Mouse (Mus musculus) ES-Bruce4 (cell line): ENCODE measurements around the gene Morn1. TPM values are rescaled to one million over a fixed set of nuclear protein-coding genes. Genes with fewer than 3 reads are reported as not detected.

Experiments used
- H3K27ac ChIP-seq: 2 replicates; pipeline ENCODE4 v1.5.1; 2012; ENCODE audit warnings: low read length, inconsistent platforms; ENCODE audit not compliant: insufficient read depth
- H3K27me3 ChIP-seq: 2 replicates; pipeline ENCODE4 v1.6.1; 2012; ENCODE audit warnings: mild to moderate bottlenecking, low read length, inconsistent platforms; ENCODE audit not compliant: control insufficient read depth, poor library complexity, insufficient read depth, severe bottlenecking
- H3K36me3 ChIP-seq: 2 replicates; pipeline ENCODE4 v1.6.1; 2012; ENCODE audit warnings: inconsistent platforms, mild to moderate bottlenecking, low read length, moderate library complexity; ENCODE audit not compliant: control insufficient read depth, poor library complexity, insufficient read depth, severe bottlenecking
- H3K4me1 ChIP-seq: one replicate; pipeline ENCODE4 v1.8.1; 2011; ENCODE audit warnings: low read length; ENCODE audit not compliant: control insufficient read depth, insufficient read depth
- H3K4me3 ChIP-seq: 2 replicates; pipeline ENCODE4 v1.5.1; 2011; ENCODE audit warnings: low read depth, mild to moderate bottlenecking, low read length
- H3K9ac ChIP-seq: 2 replicates; pipeline ENCODE4 v1.6.1; 2012; ENCODE audit warnings: low read depth, mild to moderate bottlenecking, inconsistent platforms; ENCODE audit not compliant: poor library complexity, severe bottlenecking
- H3K9me3 ChIP-seq: replicated peaks from 2 replicates; pipeline ENCODE4 v1.6.1; 2012; ENCODE audit warnings: mild to moderate bottlenecking, low read length, inconsistent platforms; ENCODE audit not compliant: control insufficient read depth, poor library complexity, insufficient read depth, severe bottlenecking
- CTCF ChIP-seq: IDR thresholded peaks from one replicate; pipeline ENCODE4 v1.8.1; 2011; ENCODE audit warnings: low read depth, low read length
- EP300 ChIP-seq: IDR thresholded peaks from 2 replicates; pipeline ENCODE4 v1.6.1; 2011; ENCODE audit warnings: low read depth, low read length; ENCODE audit not compliant: insufficient read depth
- POLR2A ChIP-seq: IDR thresholded peaks from one replicate; pipeline ENCODE4 v1.8.1; 2011; ENCODE audit warnings: low read length; ENCODE audit not compliant: insufficient read depth
- polyA plus RNA-seq: library from polyadenylated mRNA; stranded (reverse); fragments of >200 nt; gene quantifications from 2 replicates; pipeline ENCODE4 v1.2.4, GENCODE M21; 2011; ENCODE audit warnings: low read depth; ENCODE audit not compliant: missing spikeins, insufficient read depth, insufficient read length

The Morn1 gene
- polyA plus RNA-seq, 1 experiment, result 11.6 TPM

DNA sequence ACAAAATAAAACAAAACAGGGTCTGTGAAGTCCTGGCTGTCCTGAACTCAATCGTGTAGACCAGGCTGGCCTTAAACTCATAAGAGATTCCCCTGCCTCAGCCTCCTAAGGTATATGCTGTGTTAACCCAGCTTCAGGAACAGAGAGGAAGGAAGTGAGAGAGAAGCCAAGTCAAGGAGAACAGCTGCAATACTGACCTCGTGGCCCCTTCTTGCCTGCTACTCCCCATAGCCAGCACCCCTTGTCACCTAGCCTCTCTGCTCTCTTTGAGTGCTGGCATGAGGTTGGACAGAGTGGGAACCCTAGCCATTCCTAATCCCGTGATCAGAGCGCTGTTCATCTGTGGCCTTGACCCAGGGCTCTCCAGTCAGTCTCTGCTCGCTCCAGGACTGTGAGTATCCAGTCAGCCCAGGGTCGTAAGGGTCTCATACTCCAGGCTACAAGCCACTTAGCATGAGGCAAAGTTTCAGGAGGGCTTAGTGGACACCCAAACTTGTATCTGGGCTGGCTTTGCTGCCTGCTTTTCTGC lies 35.6 kb downstream of the Morn1 start:
- Histone ChIP-seq H3K36me3 (no peaks in the 10 kb centered on the region), H3K4me1 (peaks cover 8% of the 10 kb centered on the region), H3K9ac (no peak overlapping the region), H3K27ac (no peak overlapping the region), H3K27me3 (no peaks in the 10 kb centered on the region), H3K4me3 (no peak overlapping the region), H3K9me3 (no peaks in the 10 kb centered on the region)
- TF ChIP-seq POLR2A, result no peak
- no peak for TF ChIP-seq CTCF
- TF ChIP-seq EP300, result no peak

DNA sequence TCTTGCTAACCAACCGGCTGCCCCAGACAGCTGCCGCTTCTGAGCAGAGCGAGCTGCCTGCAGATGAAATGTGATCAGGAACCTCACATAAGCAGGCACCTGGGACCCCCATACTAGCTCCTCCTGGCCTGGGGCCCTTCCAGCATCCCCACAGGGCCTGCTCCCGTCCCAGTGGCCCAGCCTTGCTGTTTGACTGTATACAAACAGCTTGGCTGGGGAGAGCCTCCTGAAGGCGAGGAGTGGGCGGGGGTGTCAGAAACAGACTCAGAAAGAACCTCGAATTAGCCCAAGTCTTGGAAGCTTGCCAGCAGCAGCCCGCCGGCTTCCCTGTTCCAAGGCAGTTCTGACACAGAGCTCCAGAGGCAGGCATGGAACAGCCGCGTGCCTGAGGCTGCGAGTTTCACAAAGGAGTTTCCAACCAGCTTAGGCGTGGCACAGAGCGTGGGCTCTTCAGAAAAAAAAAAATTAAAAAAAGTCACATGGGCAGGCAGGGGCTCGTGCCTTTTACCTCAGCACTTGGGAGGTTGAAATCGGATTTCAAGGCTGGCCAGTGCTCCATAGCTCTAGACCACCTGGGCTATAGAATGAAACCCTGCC lies 36.2 kb downstream of the Morn1 start:
- Histone ChIP-seq H3K4me1 (peaks cover 8% of the 10 kb centered on the region), H3K9ac (no peak overlapping the region), H3K27ac (no peak overlapping the region), H3K4me3 (no peak overlapping the region), H3K9me3 (no peaks in the 10 kb centered on the region), H3K36me3 (no peaks in the 10 kb centered on the region), H3K27me3 (no peaks in the 10 kb centered on the region)
- TF ChIP-seq EP300 (no peak), CTCF (no peak), POLR2A (no peak)

DNA sequence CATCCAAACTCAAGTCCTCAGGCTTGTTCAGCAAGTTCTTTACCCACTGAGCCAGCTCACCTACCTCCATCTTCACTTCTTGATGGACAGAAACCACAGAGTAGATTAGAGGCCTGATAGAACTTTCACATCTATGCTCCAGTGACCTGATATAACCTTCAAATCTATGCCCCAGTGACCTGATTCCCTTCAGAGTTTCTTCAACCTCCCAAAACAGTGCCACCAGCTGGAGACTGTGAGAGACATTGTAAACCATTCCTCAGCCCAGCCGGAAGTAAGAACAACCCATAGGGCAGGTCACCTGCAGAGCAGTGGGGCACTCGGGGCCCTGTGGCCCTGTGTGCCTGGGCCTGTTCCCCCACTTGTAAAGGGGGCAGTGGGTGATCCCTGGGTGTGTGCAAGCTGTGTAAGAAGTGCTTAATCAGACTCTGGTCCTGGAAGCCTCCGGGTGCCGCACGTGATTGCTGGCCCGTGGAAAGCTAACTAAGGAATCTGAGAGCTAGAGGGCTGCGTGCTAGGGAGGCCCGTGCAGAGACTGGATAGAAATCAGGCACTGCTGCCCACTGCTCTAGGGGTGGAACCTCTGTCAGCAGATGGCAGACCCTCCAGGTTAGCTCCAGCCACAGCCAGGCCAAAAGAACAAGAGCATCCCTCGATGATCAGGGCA lies 37.6 kb downstream of the Morn1 start:
- no peak overlapping the region for H3K27ac ChIP-seq
- peaks cover 8% of the 10 kb centered on the region for H3K4me1 ChIP-seq
- H3K36me3 ChIP-seq, result no peaks in the 10 kb centered on the region
- H3K9me3 ChIP-seq, result no peaks in the 10 kb centered on the region
- no peak overlapping the region for H3K9ac ChIP-seq
- TF ChIP-seq CTCF (no peak), EP300 (no peak), POLR2A (no peak)
- no peaks in the 10 kb centered on the region for H3K27me3 ChIP-seq
- no peak overlapping the region for H3K4me3 ChIP-seq

DNA sequence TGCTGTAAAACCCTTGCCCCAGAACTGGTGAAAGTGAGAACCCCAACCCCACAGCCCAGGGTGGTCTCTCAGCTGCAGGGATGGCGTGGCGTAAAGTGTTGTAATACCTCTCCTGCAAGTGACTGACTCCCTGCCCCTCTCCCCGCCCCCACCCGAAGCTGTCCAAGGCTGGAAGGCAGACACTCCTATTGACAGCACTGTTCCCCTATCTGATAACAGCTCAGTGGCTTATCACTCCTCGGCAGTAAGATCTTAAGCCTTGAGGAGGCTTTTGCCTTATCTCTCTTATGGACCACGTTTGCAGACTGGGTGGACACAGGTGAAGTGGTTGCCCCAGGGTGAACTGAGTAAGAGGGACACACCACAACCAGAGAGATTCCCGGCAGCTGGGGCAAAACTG lies 38.9 kb downstream of the Morn1 start:
- no peaks in the 10 kb centered on the region for H3K9me3 ChIP-seq
- no peak overlapping the region for H3K4me3 ChIP-seq
- H3K9ac ChIP-seq, result no peak overlapping the region
- H3K27ac ChIP-seq, result no peak overlapping the region
- H3K36me3 ChIP-seq, result no peaks in the 10 kb centered on the region
- peaks cover 8% of the 10 kb centered on the region for H3K4me1 ChIP-seq
- no peaks in the 10 kb centered on the region for H3K27me3 ChIP-seq
- TF ChIP-seq POLR2A, result no peak

DNA sequence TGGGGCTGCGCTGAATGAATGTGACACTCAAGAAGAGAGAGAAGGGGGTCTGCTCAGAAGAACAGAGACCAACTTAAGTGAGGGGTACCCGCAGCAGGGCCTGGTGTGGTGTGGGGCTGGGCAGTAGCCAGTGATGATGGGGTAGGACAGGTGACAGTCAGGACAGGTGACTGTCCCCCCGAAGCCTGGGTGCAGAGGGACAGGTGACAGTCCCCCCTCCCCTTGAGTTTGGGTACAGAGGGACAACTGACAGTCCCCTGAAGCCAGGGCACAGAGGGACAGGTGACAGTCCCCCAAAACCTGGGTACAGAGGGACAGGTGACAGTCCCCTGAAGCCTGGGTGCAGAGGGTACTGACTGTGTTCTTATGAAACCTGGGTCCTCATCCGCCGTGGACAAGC lies 39.8 kb downstream of the Morn1 start:
- Histone ChIP-seq H3K9ac (no peak overlapping the region), H3K4me3 (no peak overlapping the region), H3K27me3 (no peaks in the 10 kb centered on the region), H3K4me1 (peaks cover 2% of the 10 kb centered on the region), H3K36me3 (no peaks in the 10 kb centered on the region), H3K27ac (no peak overlapping the region), H3K9me3 (no peaks in the 10 kb centered on the region)
- TF ChIP-seq CTCF (no peak), EP300 (no peak), POLR2A (no peak)

DNA sequence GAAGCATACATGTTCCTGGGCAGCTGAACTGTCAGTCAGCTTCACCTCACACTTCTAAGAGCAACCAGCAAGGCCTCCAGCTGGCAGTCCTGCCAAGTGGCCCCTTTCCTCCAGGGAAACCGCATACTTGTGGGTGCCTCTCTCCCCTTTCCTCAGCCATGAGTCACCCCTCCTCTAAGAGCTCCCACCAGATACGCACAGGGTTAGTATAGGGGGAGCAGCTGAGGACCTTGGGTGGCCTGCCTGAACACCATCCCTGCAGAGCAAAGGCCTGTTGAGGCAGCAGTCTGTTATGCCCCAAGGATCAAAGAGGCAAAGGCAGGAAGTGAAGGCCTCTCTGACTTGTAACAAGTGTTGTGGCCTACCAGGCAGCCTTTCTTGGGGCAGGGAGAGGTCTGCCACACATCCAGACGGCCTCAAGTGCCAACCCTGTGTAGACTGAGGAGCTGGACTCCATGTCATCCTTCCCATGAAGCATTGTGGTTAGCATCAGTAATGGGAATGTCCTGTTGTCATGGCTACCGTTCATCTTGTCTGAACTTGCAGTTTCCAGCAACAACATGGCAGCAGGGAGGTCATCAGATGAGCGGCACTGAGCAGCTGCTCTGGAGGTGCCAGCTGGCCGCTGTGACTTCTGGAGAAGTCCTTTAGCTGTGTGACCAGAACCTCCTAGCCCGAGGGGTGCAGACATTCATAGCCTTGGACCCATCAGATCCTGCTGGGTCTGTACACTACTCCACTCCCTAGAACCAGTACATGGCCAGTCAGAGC lies 40.4 kb downstream of the Morn1 start:
- Histone ChIP-seq H3K36me3 (no peaks in the 10 kb centered on the region), H3K27ac (no peak overlapping the region), H3K9ac (no peak overlapping the region), H3K4me1 (no peaks in the 10 kb centered on the region), H3K27me3 (no peaks in the 10 kb centered on the region), H3K9me3 (no peaks in the 10 kb centered on the region), H3K4me3 (no peak overlapping the region)
- TF ChIP-seq CTCF (no peak), EP300 (no peak), POLR2A (no peak)
